Mouse (Mus musculus): ENCODE data around the gene Dnm1.

The Dnm1 gene

DNA sequence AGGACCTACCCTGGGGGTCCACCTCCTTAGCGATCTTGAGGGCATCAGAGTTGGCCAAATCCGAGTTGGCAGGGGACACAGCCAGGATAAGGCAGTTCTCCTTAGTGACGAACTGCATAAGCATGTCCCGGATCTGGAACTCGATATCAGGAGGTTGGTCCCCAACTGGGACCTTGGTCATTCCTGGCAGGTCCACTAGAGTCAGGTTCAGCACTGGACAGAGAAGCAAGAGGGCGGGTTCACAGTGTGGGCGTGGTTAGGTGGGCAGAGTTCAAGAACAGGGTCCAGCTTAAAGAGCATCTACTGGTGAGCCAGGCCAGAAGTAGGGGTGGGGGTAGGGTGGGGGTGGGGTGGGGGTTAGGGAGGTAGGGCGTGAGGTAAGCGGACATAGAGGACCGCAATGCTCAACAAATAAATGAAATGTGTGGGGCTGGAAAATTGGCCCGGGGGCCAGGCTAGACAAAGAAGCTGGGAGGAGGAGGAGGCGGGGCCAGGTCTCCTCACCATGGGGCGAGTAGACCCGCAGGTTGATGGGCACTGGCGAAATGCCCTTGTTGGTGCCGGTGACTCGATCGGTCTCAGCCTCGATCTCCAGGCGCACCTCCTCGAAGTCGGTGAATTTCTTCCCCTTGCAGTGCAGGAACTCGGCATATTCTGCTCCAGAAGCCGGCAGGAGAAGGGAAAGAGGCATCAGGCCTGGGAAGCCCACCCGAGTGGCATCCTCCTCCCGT lies 13.1 kb downstream of the Dnm1 start:
- no peak for DNase-seq (ENCODE audit: low spot score)

GRCm38 (mm10) chr2:32335888-32336287 lies 17.2 kb downstream of the Dnm1 start:
- no peak for DNase-seq (ENCODE audit: low spot score)

DNA sequence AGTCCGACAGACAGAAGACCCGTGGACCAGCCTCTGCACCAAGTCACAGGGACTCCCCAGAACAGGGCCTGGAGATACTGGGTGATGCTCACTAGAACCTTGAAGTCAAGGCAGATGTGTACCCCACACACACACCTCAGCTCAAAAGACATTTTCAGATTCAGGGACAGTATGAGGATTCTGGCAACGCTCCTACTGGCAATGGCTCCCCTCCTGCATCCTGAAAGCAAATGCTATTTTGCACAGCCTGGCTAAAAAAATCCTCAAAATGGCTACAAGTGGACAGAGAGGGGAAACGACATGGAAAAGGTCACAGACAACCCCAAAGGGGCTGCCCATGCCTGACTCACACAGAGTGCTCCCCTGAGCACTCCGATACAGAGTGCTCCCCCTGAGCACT lies 21.0 kb downstream of the Dnm1 start:
- no peak for DNase-seq (ENCODE audit: low spot score)

DNA sequence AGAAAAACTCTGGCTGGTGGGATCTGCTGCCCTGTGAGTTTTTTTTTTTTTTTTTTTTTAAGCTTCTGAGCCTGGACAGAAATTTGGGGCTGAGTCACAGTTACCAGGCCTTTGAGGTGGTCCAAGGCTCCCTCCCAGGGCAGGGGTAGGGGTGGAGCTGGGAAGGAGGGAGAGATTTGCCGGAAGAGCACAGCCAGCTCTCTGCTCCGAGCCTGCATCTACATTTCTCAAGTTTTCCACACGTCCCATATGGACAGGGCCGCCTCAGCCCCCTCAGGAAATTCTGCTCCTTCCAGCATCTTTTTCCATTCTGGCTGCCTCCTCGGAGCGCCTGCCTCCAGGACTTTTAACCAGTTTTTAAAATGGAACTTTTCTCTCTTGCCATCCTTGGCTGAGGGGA lies 23.6 kb downstream of the Dnm1 start:
- no peak for DNase-seq (ENCODE audit: low spot score)

GRCm38 (mm10) chr2:32328911-32329460 lies 24.2 kb downstream of the Dnm1 start:
- no peak for DNase-seq (ENCODE audit: low spot score)

DNA sequence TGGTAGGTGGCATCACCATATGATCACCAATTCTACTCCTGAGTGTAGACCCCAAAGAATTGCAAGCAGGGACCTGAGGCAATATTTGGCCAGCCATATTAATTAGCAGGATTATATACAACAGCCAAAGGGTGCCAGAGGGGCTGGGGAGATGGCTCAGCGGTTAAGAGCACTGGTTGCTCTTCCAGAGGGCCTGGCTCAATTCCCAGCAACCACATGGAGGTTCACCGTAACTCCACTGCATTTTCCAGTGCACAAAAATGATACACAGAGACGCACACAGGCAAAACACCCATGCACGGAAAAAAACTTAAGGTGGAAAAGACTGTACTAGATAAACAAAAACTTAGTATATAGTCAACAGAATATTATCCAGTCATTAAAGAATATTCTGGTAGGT lies 25.9 kb downstream of the Dnm1 start:
- DNase-seq (ENCODE audit: low spot score): no peak

- DNase-seq (ENCODE audit: low spot score): no peak
These were observed 27.8 kb downstream of the Dnm1 start for GRCm38 (mm10) chr2:32325342-32325741.

GRCm38 (mm10) chr2:32324322-32324721 lies 28.8 kb downstream of the Dnm1 start:
- no peak for DNase-seq (ENCODE audit: low spot score)

- no peak for DNase-seq (ENCODE audit: low spot score)
These were observed 30.1 kb downstream of the Dnm1 start for GRCm38 (mm10) chr2:32322754-32323741.

- no peak for DNase-seq (ENCODE audit: low spot score)
These were observed 31.4 kb downstream of the Dnm1 start for GRCm38 (mm10) chr2:32321591-32322298.

DNA sequence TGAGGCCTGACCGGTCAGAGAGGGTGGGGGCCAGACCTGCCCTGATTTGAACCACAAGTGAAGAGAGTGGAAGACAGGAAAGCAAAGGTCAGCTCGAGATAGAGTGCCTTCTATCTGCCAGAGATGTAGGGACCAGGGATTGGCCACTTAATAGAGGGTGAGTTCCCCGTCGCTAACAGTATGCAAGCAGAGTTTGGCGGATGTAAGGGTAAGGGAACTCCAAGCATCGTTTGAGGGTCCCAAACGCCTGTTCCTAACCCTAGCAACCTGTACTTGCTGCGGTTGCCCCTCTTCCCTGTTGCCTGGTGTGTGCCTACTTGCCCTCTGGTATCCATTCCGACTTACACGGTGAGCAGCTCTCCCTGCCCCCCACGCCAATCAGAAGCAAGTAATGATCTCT lies 32.4 kb downstream of the Dnm1 start:
- DNase-seq (ENCODE audit: low spot score): no peak

- no peak for DNase-seq (ENCODE audit: low spot score)
These were observed 33.3 kb downstream of the Dnm1 start for GRCm38 (mm10) chr2:32319586-32320580.

DNA sequence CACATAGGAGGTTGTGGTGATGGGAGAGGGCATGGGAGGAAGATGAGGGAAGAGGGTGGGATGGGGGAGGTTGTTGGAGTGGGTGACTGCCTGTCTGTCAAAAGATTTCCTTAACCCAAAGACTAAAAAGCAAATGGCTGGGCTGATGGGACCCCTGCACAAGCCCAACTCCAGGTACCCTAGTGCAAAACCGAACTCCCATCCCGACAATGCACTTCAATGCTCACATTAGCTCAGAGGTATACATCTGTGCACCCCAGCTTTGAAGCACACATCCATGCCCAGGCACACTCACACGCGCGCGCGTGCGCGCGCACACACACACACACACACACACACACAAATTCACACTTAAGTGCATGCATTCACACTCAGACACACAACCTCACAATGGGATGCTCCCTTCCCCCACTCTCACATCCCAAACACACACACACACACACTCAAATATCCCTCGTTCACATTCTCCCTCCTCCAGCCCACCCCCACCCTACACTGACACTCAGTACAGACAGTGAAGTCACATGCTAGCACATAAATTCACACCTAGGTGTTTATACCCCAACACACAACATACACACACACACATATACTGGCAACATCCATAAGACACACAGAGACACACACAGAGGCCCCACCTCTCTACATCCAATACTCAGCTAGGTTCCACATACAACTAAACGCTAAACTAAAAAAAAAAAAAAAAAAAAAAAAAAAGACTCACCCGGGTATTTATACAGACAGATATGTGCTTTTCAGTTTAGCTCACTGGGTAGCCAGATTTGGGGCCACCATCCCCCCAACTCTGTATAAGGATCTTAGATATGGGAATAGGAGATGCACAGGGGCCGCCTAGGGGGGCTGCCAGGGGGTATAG lies 34.2 kb downstream of the Dnm1 start:
- DNase-seq (ENCODE audit: low spot score): no peak

- no peak for DNase-seq (ENCODE audit: low spot score)
These were observed 35.2 kb downstream of the Dnm1 start for GRCm38 (mm10) chr2:32317791-32318417.

DNA sequence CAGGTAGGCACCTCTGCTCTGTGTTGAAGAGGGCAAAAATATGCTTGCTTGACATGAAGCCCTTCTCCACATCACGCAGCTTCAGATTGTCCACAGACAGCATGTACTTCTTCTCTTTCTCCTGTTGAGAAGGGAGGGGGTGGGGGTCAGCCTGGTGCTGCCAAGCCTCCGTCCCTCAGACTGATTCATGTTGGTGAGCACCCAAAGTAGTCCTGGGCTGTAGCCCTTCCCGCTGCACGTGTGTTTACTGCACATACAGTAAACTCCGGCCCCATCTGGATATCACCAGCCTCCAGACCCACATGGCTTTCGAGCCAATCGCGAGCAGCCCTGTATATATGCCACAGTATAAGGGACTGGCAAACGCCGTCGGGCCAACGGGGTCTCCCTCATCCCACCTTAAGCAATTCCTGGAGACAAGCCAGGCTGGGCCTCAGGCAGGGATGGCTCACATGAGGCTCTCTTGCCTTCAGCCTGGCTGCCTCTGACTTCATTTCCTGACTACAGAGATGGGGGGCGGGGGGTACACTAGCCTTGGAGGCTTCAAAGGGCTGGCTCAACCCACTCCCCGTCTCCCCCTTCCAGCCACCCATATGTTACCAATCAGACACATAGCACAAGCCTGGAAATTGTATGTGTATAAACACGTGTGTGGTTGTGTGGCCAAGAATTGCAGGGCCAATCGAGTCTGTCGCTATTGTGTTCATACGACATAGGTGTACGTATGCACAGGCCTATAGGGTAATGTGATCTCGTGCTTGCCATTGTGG lies 36.1 kb downstream of the Dnm1 start:
- no peak for DNase-seq (ENCODE audit: low spot score)

DNA sequence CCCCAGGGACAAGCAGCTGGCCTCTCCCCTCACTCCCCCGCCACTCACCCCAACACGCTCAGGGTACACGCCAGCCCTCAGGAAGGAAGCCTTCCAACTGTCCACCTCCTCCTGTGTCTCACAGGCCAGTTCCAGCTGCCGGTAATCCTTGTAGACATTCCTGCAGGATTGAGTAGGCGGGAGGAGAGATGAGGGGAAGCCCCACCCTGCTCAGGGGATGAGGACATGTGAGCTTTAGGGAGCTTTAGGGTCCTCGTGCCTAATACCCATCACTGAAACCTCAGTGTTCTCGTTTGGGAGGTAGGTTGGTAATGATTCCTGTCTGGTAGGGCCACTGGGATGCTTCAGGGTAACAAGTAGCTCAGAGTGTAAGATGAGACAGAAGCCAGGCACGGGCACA lies 37.4 kb downstream of the Dnm1 start:
- no peak for DNase-seq (ENCODE audit: low spot score)

DNA sequence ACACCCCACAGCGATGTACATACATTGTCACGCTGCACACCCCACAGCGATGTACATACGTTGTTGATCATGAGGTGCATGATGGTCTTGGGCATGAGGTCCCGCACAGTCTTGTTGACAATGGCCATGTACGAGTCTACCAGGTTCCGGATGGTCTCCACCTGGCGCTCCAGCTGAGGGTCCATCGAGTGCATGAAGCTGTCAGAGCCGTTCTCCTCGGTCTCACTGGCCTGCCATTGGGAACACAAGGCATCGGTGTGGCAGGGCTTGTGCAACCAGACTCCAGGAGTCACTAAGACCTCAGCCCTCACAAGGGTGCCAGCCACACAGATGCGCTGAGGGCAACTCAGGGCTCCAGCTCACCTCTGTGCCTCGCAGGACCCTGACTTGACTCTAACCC lies 38.3 kb downstream of the Dnm1 start:
- DNase-seq (ENCODE audit: low spot score): no peak

GRCm38 (mm10) chr2:32312318-32312964 lies 40.7 kb downstream of the Dnm1 start:
- DNase-seq (ENCODE audit: low spot score): peak; percentile 79

All from T-cell, adult 2 months (primary cell).